Mouse (Mus musculus) CH12.LX (cell line): ENCODE data around the gene Gm5617. TPM values are rescaled to one million over a fixed set of nuclear protein-coding genes. Genes with fewer than 3 reads are reported as not detected.

ENCODE experiments used
- DNase-seq: peaks from one replicate; pipeline ENCODE4 v3.0.0-alpha.2; 2013; ENCODE audit errors: extremely low read depth
- H3K27ac ChIP-seq: 2 replicates; pipeline ENCODE4 v1.5.1; 2012; ENCODE audit warnings: low read depth, mild to moderate bottlenecking, control low read depth, moderate library complexity; ENCODE audit not compliant: insufficient read depth
- H3K27me3 ChIP-seq: replicated peaks from 2 replicates; pipeline ENCODE3; 2012; ENCODE audit warnings: inconsistent platforms
- H3K36me3 ChIP-seq, 2 experiments: replicated peaks in 1 of 2; 2 replicates each; pipeline versions ENCODE3 to v1.6.1; 2012; ENCODE audit warnings: inconsistent platforms in 1 of 2, low read length in 1 of 2, mild to moderate bottlenecking in 1 of 2, mixed read lengths in 1 of 2, moderate library complexity in 1 of 2; ENCODE audit not compliant: control insufficient read depth in 1 of 2, insufficient read depth in 1 of 2
- H3K4me1 ChIP-seq, 2 experiments: 2 replicates each; pipeline ENCODE4 v1.6.1; 2012; ENCODE audit warnings: inconsistent platforms in 1 of 2, moderate library complexity in 1 of 2; ENCODE audit not compliant: insufficient read depth in 2 of 2, control insufficient read depth in 1 of 2
- H3K4me2 ChIP-seq: 2 replicates; pipeline ENCODE4 v1.6.1; 2012; ENCODE audit warnings: low read depth, mild to moderate bottlenecking, control low read depth; ENCODE audit not compliant: poor library complexity, insufficient read depth, severe bottlenecking
- H3K4me3 ChIP-seq, 3 experiments: fragments of 150-350 bp in 1 of 3; sonication (generic) in 1 of 3; replicated peaks in 1 of 3; 2 replicates each; pipeline versions ENCODE3 to v1.5.1; 2011 to 2012; ENCODE audit warnings: low read depth in 2 of 3, low read length in 2 of 3, mild to moderate bottlenecking in 2 of 3, moderate library complexity in 2 of 3, control low read depth in 1 of 3, improper control_type of control experiment in 1 of 3, inconsistent platforms in 1 of 3, mixed read lengths in 1 of 3; ENCODE audit not compliant: poor library complexity in 1 of 3
- H3K79me2 ChIP-seq: replicated peaks from 2 replicates; pipeline ENCODE4 v1.6.1; 2012; ENCODE audit warnings: mild to moderate bottlenecking, moderate library complexity; ENCODE audit not compliant: control insufficient read depth, poor library complexity, insufficient read depth, severe bottlenecking; ENCODE audit errors: extremely low read depth
- H3K9ac ChIP-seq: 2 replicates; pipeline ENCODE4 v1.6.1; 2012; ENCODE audit warnings: low read depth, mild to moderate bottlenecking, control low read depth, moderate library complexity; ENCODE audit not compliant: insufficient read depth
- H3K9me3 ChIP-seq: replicated peaks from 2 replicates; pipeline ENCODE3; 2012; ENCODE audit warnings: low read length, inconsistent platforms, mixed read lengths
- BHLHE40 ChIP-seq: IDR thresholded peaks from 2 replicates; pipeline ENCODE4 v1.6.1; 2011; ENCODE audit warnings: mild to moderate bottlenecking, low read depth, low read length, improper control_type of control experiment
- CHD1 ChIP-seq: IDR thresholded peaks from 2 replicates; pipeline ENCODE4 v1.6.1; 2012; ENCODE audit warnings: low read depth, low read length, improper control_type of control experiment, inconsistent platforms
- CHD2 ChIP-seq: IDR thresholded peaks from 2 replicates; pipeline ENCODE4 v1.6.1; 2011; ENCODE audit warnings: low read length, improper control_type of control experiment
- CTCF ChIP-seq, 2 experiments: IDR thresholded peaks in 1 of 2; conservative IDR thresholded peaks in 1 of 2; 2 replicates each; pipeline ENCODE4 v1.5.1; 2011 to 2012; ENCODE audit warnings: low read depth in 2 of 2, low read length in 2 of 2, improper control_type of control experiment in 1 of 2, inconsistent platforms in 1 of 2, mild to moderate bottlenecking in 1 of 2, moderate library complexity in 1 of 2
- E2F4 ChIP-seq: IDR thresholded peaks from 2 replicates; pipeline ENCODE4 v1.6.1; 2011; ENCODE audit warnings: low read depth, low read length, improper control_type of control experiment; ENCODE audit not compliant: insufficient replicate concordance
- ELF1 ChIP-seq: IDR thresholded peaks from 2 replicates; pipeline ENCODE4 v1.6.1; 2014; ENCODE audit warnings: low read depth, mild to moderate bottlenecking, inconsistent platforms, low read length, improper control_type of control experiment
- EP300 ChIP-seq: IDR thresholded peaks from 2 replicates; pipeline ENCODE4 v1.6.1; 2011; ENCODE audit warnings: low read length, improper control_type of control experiment
- ETS1 ChIP-seq: conservative IDR thresholded peaks from 2 replicates; pipeline ENCODE4 v1.6.1; 2012; ENCODE audit warnings: low read depth, mild to moderate bottlenecking, inconsistent platforms, low read length, improper control_type of control experiment, moderate library complexity
- GABPA ChIP-seq: IDR thresholded peaks from 2 replicates; pipeline ENCODE4 v1.6.1; 2012; ENCODE audit warnings: low read depth, low read length, improper control_type of control experiment, inconsistent platforms; ENCODE audit not compliant: insufficient replicate concordance
- HCFC1 ChIP-seq: IDR thresholded peaks from 2 replicates; pipeline ENCODE4 v1.6.1; 2012; ENCODE audit warnings: low read depth, mild to moderate bottlenecking, inconsistent platforms, low read length, improper control_type of control experiment
- IRF4 ChIP-seq: IDR thresholded peaks from 2 replicates; pipeline ENCODE4 v1.6.1; 2014; ENCODE audit warnings: low read depth, mild to moderate bottlenecking, inconsistent platforms, low read length, improper control_type of control experiment
- JUN ChIP-seq: IDR thresholded peaks from 2 replicates; pipeline ENCODE4 v1.6.1; 2011; ENCODE audit warnings: low read depth, mild to moderate bottlenecking, low read length, improper control_type of control experiment, moderate library complexity; ENCODE audit not compliant: insufficient read depth
- JUND ChIP-seq: conservative IDR thresholded peaks from 2 replicates; pipeline ENCODE4 v1.6.1; 2011; ENCODE audit warnings: low read depth, low read length, improper control_type of control experiment
- KAT2A ChIP-seq: IDR thresholded peaks from 2 replicates; pipeline ENCODE4 v1.6.1; 2012; ENCODE audit warnings: low read length, improper control_type of control experiment, inconsistent platforms; ENCODE audit not compliant: insufficient replicate concordance
- MAFK ChIP-seq: IDR thresholded peaks from 2 replicates; pipeline ENCODE4 v1.6.1; 2011; ENCODE audit warnings: low read length, improper control_type of control experiment; ENCODE audit not compliant: insufficient replicate concordance
- MAX ChIP-seq: IDR thresholded peaks from 2 replicates; pipeline ENCODE4 v1.6.1; 2011; ENCODE audit warnings: low read length, improper control_type of control experiment
- MAZ ChIP-seq: IDR thresholded peaks from 2 replicates; pipeline ENCODE4 v1.6.1; 2012; ENCODE audit warnings: low read depth, mild to moderate bottlenecking, inconsistent platforms, low read length, improper control_type of control experiment, moderate library complexity
- MEF2A ChIP-seq: IDR thresholded peaks from 2 replicates; pipeline ENCODE4 v1.6.1; 2014; ENCODE audit warnings: low read depth, mild to moderate bottlenecking, inconsistent platforms, low read length, improper control_type of control experiment, borderline replicate concordance
- MXI1 ChIP-seq: IDR thresholded peaks from 2 replicates; pipeline ENCODE4 v1.6.1; 2011; ENCODE audit warnings: mild to moderate bottlenecking, low read depth, low read length, improper control_type of control experiment
- MYC ChIP-seq: IDR thresholded peaks from 2 replicates; pipeline ENCODE4 v1.6.1; 2011; ENCODE audit warnings: low read depth, mild to moderate bottlenecking, improper control_type of control experiment, low read length
- NELFE ChIP-seq: IDR thresholded peaks from 2 replicates; pipeline ENCODE4 v1.6.1; 2011; ENCODE audit warnings: low read depth, low read length, improper control_type of control experiment
- NRF1 ChIP-seq: IDR thresholded peaks from 2 replicates; pipeline ENCODE4 v1.6.1; 2014; ENCODE audit warnings: low read depth, mild to moderate bottlenecking, inconsistent platforms, low read length, improper control_type of control experiment, moderate library complexity
- PAX5 ChIP-seq: IDR thresholded peaks from 2 replicates; pipeline ENCODE4 v1.6.1; 2012; ENCODE audit warnings: low read length, inconsistent platforms, mixed read lengths
- POLR2A ChIP-seq: IDR thresholded peaks from 2 replicates; pipeline ENCODE4 v1.6.1; 2011; ENCODE audit warnings: low read depth, mild to moderate bottlenecking, improper control_type of control experiment, low read length
- POLR2AphosphoS2 ChIP-seq: IDR thresholded peaks from 2 replicates; pipeline ENCODE4 v1.6.1; 2011; ENCODE audit warnings: low read depth, low read length, improper control_type of control experiment
- RAD21 ChIP-seq: IDR thresholded peaks from 2 replicates; pipeline ENCODE4 v1.6.1; 2011; ENCODE audit warnings: low read depth, mild to moderate bottlenecking, low read length, improper control_type of control experiment, moderate library complexity
- RCOR1 ChIP-seq: conservative IDR thresholded peaks from 2 replicates; pipeline ENCODE4 v1.6.1; 2012; ENCODE audit warnings: low read depth, mild to moderate bottlenecking, inconsistent platforms, low read length, improper control_type of control experiment
- SIN3A ChIP-seq: IDR thresholded peaks from 2 replicates; pipeline ENCODE4 v1.6.1; 2012; ENCODE audit warnings: low read length, improper control_type of control experiment, inconsistent platforms
- SMC3 ChIP-seq: IDR thresholded peaks from 2 replicates; pipeline ENCODE4 v1.6.1; 2011; ENCODE audit warnings: low read depth, low read length, improper control_type of control experiment
- TBP ChIP-seq: conservative IDR thresholded peaks from 2 replicates; pipeline ENCODE4 v1.6.1; 2011; ENCODE audit warnings: low read depth, low read length, improper control_type of control experiment
- TCF12 ChIP-seq: IDR thresholded peaks from 2 replicates; pipeline ENCODE4 v1.6.1; 2014; ENCODE audit warnings: low read depth, mild to moderate bottlenecking, inconsistent platforms, low read length, improper control_type of control experiment
- UBTF ChIP-seq: IDR thresholded peaks from 2 replicates; pipeline ENCODE4 v1.6.1; 2012; ENCODE audit warnings: low read depth, mild to moderate bottlenecking, inconsistent platforms, low read length, improper control_type of control experiment, moderate library complexity
- USF1 ChIP-seq: IDR thresholded peaks from 2 replicates; pipeline ENCODE4 v1.6.1; 2014; ENCODE audit warnings: low read depth, mild to moderate bottlenecking, inconsistent platforms, low read length, improper control_type of control experiment
- USF2 ChIP-seq: conservative IDR thresholded peaks from 2 replicates; pipeline ENCODE4 v1.6.1; 2011; ENCODE audit warnings: low read depth, low read length, improper control_type of control experiment
- ZC3H11A ChIP-seq: IDR thresholded peaks from 2 replicates; pipeline ENCODE4 v1.6.1; 2012; ENCODE audit warnings: low read depth, mild to moderate bottlenecking, inconsistent platforms, low read length, improper control_type of control experiment
- ZKSCAN1 ChIP-seq: IDR thresholded peaks from 2 replicates; pipeline ENCODE4 v1.6.1; 2012; ENCODE audit warnings: low read depth, inconsistent platforms, low read length, improper control_type of control experiment, borderline replicate concordance
- ZMIZ1 ChIP-seq: IDR thresholded peaks from 2 replicates; pipeline ENCODE4 v1.6.1; 2012; ENCODE audit warnings: low read depth, mild to moderate bottlenecking, inconsistent platforms, low read length, improper control_type of control experiment
- ZNF384 ChIP-seq: IDR thresholded peaks from 2 replicates; pipeline ENCODE4 v1.6.1; 2012; ENCODE audit warnings: low read depth, low read length, improper control_type of control experiment, inconsistent platforms
- dilution Hi-C: fragments of 300-500 bp; cut with MboI; formaldehyde crosslinking; loops from 2 replicates; pipeline ENCODE4 v1.14.3; 2020; ENCODE audit warnings: low sequenced_read_pairs; ENCODE audit not compliant: extremely low pct_unique_long_range_greater_than_20kb, extremely low pct_ligation_motif_present
- in situ Hi-C: fragments of 300-500 bp; cut with MboI; formaldehyde crosslinking; loops from 3 replicates; pipeline ENCODE4 v1.14.3; 2019; ENCODE audit warnings: low sequenced_read_pairs, low pct_ligation_motif_present, low pct_unique_long_range_greater_than_20kb, mixed read lengths
- polyA plus RNA-seq: library from polyadenylated mRNA; unstranded; fragments of >175 nt; gene quantifications from 2 replicates; pipeline ENCODE4 v1.2.1, GENCODE M21; 2012; ENCODE audit warnings: low read depth; ENCODE audit not compliant: insufficient read length
- total RNA-seq, 2 experiments: library from RNA; depleted of rRNA; stranded (reverse); fragments of 300-350 nt in 1 of 2; fragments of >200 nt in 1 of 2; gene quantifications; 2 replicates each; pipeline ENCODE4 v1.2.3; 2012 to 2014

The Gm5617 gene
- total and polyA plus RNA-seq, 3 experiments: 20.4 to 35.2 (median 20.5) TPM

- Histone ChIP-seq H3K9ac (no peak overlapping the region), H3K79me2 (no peaks in the 10 kb centered on the region), H3K9me3 (no peaks in the 10 kb centered on the region), H3K4me2 (no peak overlapping the region), H3K27me3 (no peaks in the 10 kb centered on the region), H3K4me1 (peaks cover 13 to 44% of the 10 kb centered on the region in 2 experiments), H3K4me3 (no peak overlapping the region), H3K36me3 (no peaks in the 10 kb centered on the region), H3K27ac (no peak overlapping the region)
- in situ Hi-C loops (loop anchor here (10.0 kb wide), 1 partner anchor 183 kb away; no protein-coding TSS in a partner anchor), dilution Hi-C loops (no loop called here)
- peak; percentile 89 for DNase-seq
- TF ChIP-seq JUN: no peak
- TF ChIP-seq CHD1: no peak
- no peak for TF ChIP-seq USF1
- no peak for TF ChIP-seq MEF2A
- no peak for TF ChIP-seq HCFC1
- TF ChIP-seq JUND: 0 out of 2 replicates have a peak, but pooled peaks have one; percentile 33
- TF ChIP-seq MAZ: no peak
- TF ChIP-seq ZKSCAN1: no peak
- TF ChIP-seq TBP: 0 out of 2 replicates have a peak, but pooled peaks have one; percentile 28
- TF ChIP-seq SMC3: peak; percentile 76
- no peak for TF ChIP-seq ZMIZ1
- TF ChIP-seq EP300: peak; percentile 72
- TF ChIP-seq E2F4: no peak
- TF ChIP-seq MYC: peak; percentile 77
- TF ChIP-seq SIN3A: no peak
- TF ChIP-seq NRF1: no peak
- no peak for TF ChIP-seq UBTF
- TF ChIP-seq RCOR1: no peak
- no peak for TF ChIP-seq NELFE
- TF ChIP-seq USF2: no peak
- TF ChIP-seq GABPA: no peak
- no peak for TF ChIP-seq PAX5
- TF ChIP-seq ELF1: no peak
- TF ChIP-seq MXI1: no peak
- no peak for TF ChIP-seq KAT2A
- TF ChIP-seq RAD21: peak; percentile 57
- TF ChIP-seq IRF4: no peak
- TF ChIP-seq BHLHE40: peak; percentile 77
- no peak for TF ChIP-seq MAFK
- TF ChIP-seq ETS1: peak; percentile 52; the same call in 1 of the 2 replicates
- TF ChIP-seq ZNF384: no peak
- TF ChIP-seq POLR2AphosphoS2: no peak
- TF ChIP-seq CTCF (conservative IDR thresholded peaks at IDR 0.05 in 1 of 2, IDR thresholded peaks at IDR 0.05 in 1 of 2; ENCODE audit: low read depth in 2 of 2, low read length in 2 of 2): peak; percentile 58 to 80
- TF ChIP-seq TCF12: peak; percentile 76; the same call in 1 of the 2 replicates
- no peak for TF ChIP-seq POLR2A
- no peak for TF ChIP-seq ZC3H11A
- no peak for TF ChIP-seq CHD2
- TF ChIP-seq MAX: no peak; the same call in none of the 2 replicates
Observed at GRCm38 (mm10) chr9:48447783-48448209, 47.4 kb upstream of the Gm5617 start.
